9 mouse cellular contexts compared by ENCODE assay signal in genomic region chr13:55494883-55495621, GRCm38 (mm10). TPM values are rescaled to one million over a fixed set of nuclear protein-coding genes. Genes with fewer than 3 reads are reported as not detected.
A peak's percentile ranks its signal among the peaks of the same experiment; 100 is the strongest.
DNase-seq lines count a peak whose midpoint lies in the region; ATAC-seq and TF ChIP-seq lines count a peak whose summit lies in the region.
"Had no signal": no experiment of that assay in that cellular context is flagged by ENCODE, and none has a peak within 500 bp of the region (broad histone marks: within the 10 kb centered on the region; RNA-seq: fewer than 3 reads in every experiment).

No protein-coding gene starts in this region.

- no peaks in the 10 kb centered on the region; the same call in 1 of the 2 replicates for H3K27me3 ChIP-seq in hindbrain, embryonic 12.5 days
- H3K27me3 ChIP-seq in hindbrain, embryonic 10.5 days (ENCODE audit: insufficient read depth, poor library complexity, severe bottlenecking), result peaks cover 8% of the 10 kb centered on the region; the same call in 1 of the 2 replicates
- H3K27me3 ChIP-seq in heart, embryonic 11.5 days (ENCODE audit: control insufficient read depth, insufficient read depth, low read length), result peaks cover 45% of the 10 kb centered on the region
- no peaks in the 10 kb centered on the region for H3K27me3 ChIP-seq in limb, embryonic 13.5 days
- no peaks in the 10 kb centered on the region for H3K27me3 ChIP-seq in myocyte (ENCODE audit: control insufficient read depth, insufficient read depth, insufficient read length)

- peaks cover 29% of the 10 kb centered on the region for H3K4me1 ChIP-seq in hindbrain, embryonic 12.5 days
- H3K4me1 ChIP-seq in hindbrain, embryonic 10.5 days (replicated peaks), result peaks cover 32% of the 10 kb centered on the region
- H3K4me1 ChIP-seq in heart, embryonic 11.5 days (ENCODE audit: control insufficient read depth, insufficient read depth, low read length), result peaks cover 20% of the 10 kb centered on the region
- H3K4me1 ChIP-seq in limb, embryonic 13.5 days, result peaks cover 22% of the 10 kb centered on the region

- no peak overlapping the region for H3K27ac ChIP-seq in hindbrain, embryonic 12.5 days
- H3K27ac ChIP-seq in hindbrain, embryonic 10.5 days, result no peak overlapping the region
- H3K27ac ChIP-seq in heart, embryonic 11.5 days (ENCODE audit: low read depth, low read length), result no peak overlapping the region
- no peak overlapping the region for H3K27ac ChIP-seq in limb, embryonic 13.5 days
- H3K27ac ChIP-seq: liver, embryonic 13.5 days had no signal

- H3K4me3 ChIP-seq in hindbrain, embryonic 12.5 days, result no peak overlapping the region
- no peak overlapping the region for H3K4me3 ChIP-seq in hindbrain, embryonic 10.5 days
- no peak overlapping the region for H3K4me3 ChIP-seq in heart, embryonic 11.5 days (ENCODE audit: low read depth, low read length)
- no peak overlapping the region for H3K4me3 ChIP-seq in limb, embryonic 13.5 days
- no peak overlapping the region for H3K4me3 ChIP-seq in myocyte
- H3K4me3 ChIP-seq: liver, embryonic 13.5 days had no signal

- no peaks in the 10 kb centered on the region for H3K9me3 ChIP-seq in hindbrain, embryonic 12.5 days (replicated peaks)
- H3K9me3 ChIP-seq in hindbrain, embryonic 10.5 days, result no peaks in the 10 kb centered on the region
- no peaks in the 10 kb centered on the region for H3K9me3 ChIP-seq in heart, embryonic 11.5 days (replicated peaks; ENCODE audit: control insufficient read depth, low read length)
- no peaks in the 10 kb centered on the region for H3K9me3 ChIP-seq in limb, embryonic 13.5 days
- H3K9me3 ChIP-seq: liver, embryonic 13.5 days had no signal

- H3K36me3 ChIP-seq in hindbrain, embryonic 12.5 days, result peaks cover 9% of the 10 kb centered on the region; the same call in 1 of the 2 replicates
- H3K36me3 ChIP-seq in hindbrain, embryonic 10.5 days, result peaks cover 26% of the 10 kb centered on the region
- H3K36me3 ChIP-seq in heart, embryonic 11.5 days (ENCODE audit: control insufficient read depth, insufficient read depth, low read length), result peaks cover 8% of the 10 kb centered on the region
- H3K36me3 ChIP-seq in limb, embryonic 13.5 days, result peaks cover 26% of the 10 kb centered on the region
- peaks cover 8% of the 10 kb centered on the region for H3K36me3 ChIP-seq in myocyte (ENCODE audit: control insufficient read depth, insufficient read depth)

- DNase-seq in hindbrain, embryonic 10.5 days (ENCODE audit: low spot score), result no peak
- peak; percentile 90 for DNase-seq in cerebellum, adult 9-10 months
- no peak for DNase-seq in spleen, postnatal 36 days (ENCODE audit: low spot score in 2 of 2)
- no peak for DNase-seq in thymus, postnatal 36 days
- DNase-seq: liver, embryonic 13.5 days had no signal

- H3K79me2 ChIP-seq in myocyte (ENCODE audit: control insufficient read depth, insufficient read depth), result no peaks in the 10 kb centered on the region

- H3K4me2 ChIP-seq in hindbrain, embryonic 12.5 days (replicated peaks), result no peak overlapping the region
- H3K4me2 ChIP-seq in heart, embryonic 11.5 days, result peak overlapping the region; percentile 19
- H3K4me2 ChIP-seq in limb, embryonic 13.5 days (replicated peaks), result 0 out of 2 replicates have a peak overlapping the region, but pooled peaks have one; percentile 14
- no peak overlapping the region for H3K4me2 ChIP-seq in myocyte (ENCODE audit: low read depth)
- H3K4me2 ChIP-seq: liver, embryonic 13.5 days had no signal

- no peak for TF ChIP-seq POLR2A in myocyte (IDR thresholded peaks at IDR 0.05; ENCODE audit: insufficient read length, low read depth)

- 24% methylated on average over 18 of the region's 18 CpGs for WGBS in hindbrain, embryonic 12.5 days
- 25% methylated on average over 18 of the region's 18 CpGs for whole genome bisulfite sequencing in hindbrain, embryonic 10.5 days
- WGBS in heart, embryonic 11.5 days (ENCODE audit: insufficient replicate concordance), result 5% methylated on average over 18 of the region's 18 CpGs
- 23% methylated on average over 18 of the region's 18 CpGs for WGBS in limb, embryonic 13.5 days

- ATAC-seq in hindbrain, embryonic 12.5 days (ENCODE audit: low FRiP score), result no peak
- ATAC-seq in heart, embryonic 11.5 days (replicated peaks; ENCODE audit: insufficient number of reproducible peaks, low FRiP score, low TSS enrichment), result peak; percentile 68
- ATAC-seq in limb, embryonic 13.5 days (ENCODE audit: low FRiP score, low read depth), result peak; percentile 17; the same call in 1 of the 2 replicates

- peak overlapping the region; percentile 18; the same call in 1 of the 2 replicates for H3K9ac ChIP-seq in hindbrain, embryonic 12.5 days
- H3K9ac ChIP-seq in heart, embryonic 11.5 days (ENCODE audit: low read depth, low read length), result no peak overlapping the region
- H3K9ac ChIP-seq in limb, embryonic 13.5 days, result no peak overlapping the region
- H3K9ac ChIP-seq: liver, embryonic 13.5 days had no signal

- H3ac ChIP-seq in myocyte (ENCODE audit: control insufficient read depth, insufficient read length), result no peak overlapping the region

TF ChIP-seq in myocyte, 11 proteins besides CTCF, POLR2A, EP300 and RAD21:
- TF ChIP-seq SRF (IDR thresholded peaks at IDR 0.05; ENCODE audit: control insufficient read depth, insufficient read length, low read depth) (no peak), REST (IDR thresholded peaks at IDR 0.05; ENCODE audit: insufficient read depth, insufficient read length) (no peak), MYOD1 (IDR thresholded peaks at IDR 0.05; ENCODE audit: control insufficient read depth in 1 of 3, insufficient read length in 2 of 3, low read depth in 2 of 3) (peak in 2 of 3 experiments; percentile 79 to 80), CEBPB (IDR thresholded peaks at IDR 0.05; ENCODE audit: insufficient read depth, poor library complexity, severe bottlenecking) (no peak), USF1 (IDR thresholded peaks at IDR 0.05; ENCODE audit: low read depth) (no peak), MAX (IDR thresholded peaks at IDR 0.05; ENCODE audit: low read depth) (no peak), TCF12 (IDR thresholded peaks at IDR 0.05; ENCODE audit: insufficient read depth, poor library complexity, severe bottlenecking) (no peak), TCF3 (IDR thresholded peaks at IDR 0.05; ENCODE audit: insufficient read length, low read depth) (no peak), E2F4 (IDR thresholded peaks at IDR 0.05; ENCODE audit: insufficient read depth) (no peak), MYOG (IDR thresholded peaks at IDR 0.05; ENCODE audit: control insufficient read depth in 1 of 3, insufficient read depth in 1 of 3, insufficient read length in 2 of 3, low read depth in 2 of 3) (peak in 2 of 3 experiments; percentile 35 to 51), POLR2AphosphoS2 (IDR thresholded peaks at IDR 0.05; ENCODE audit: insufficient read length, low read depth) (peak; percentile 54)

RNA-seq across cellular contexts. Expression of gene Dbn1, which starts 7.1 kb away (rescaled TPM):
- polyA plus RNA-seq in hindbrain, embryonic 12.5 days (2016; fragmentation: Nextera tagmentation; extraction: Ambion mirVana), result 585 and 628 TPM in 2 replicates
- 420 and 518 TPM in 2 replicates for polyA plus RNA-seq in hindbrain, embryonic 10.5 days (2016; fragmentation: Nextera tagmentation; extraction: Ambion mirVana)
- polyA plus RNA-seq in heart, embryonic 11.5 days (2014; fragmentation: Nextera tagmentation; extraction: Ambion mirVana), result 64.1 and 83.0 TPM in 2 replicates
- 297 and 304 TPM in 2 replicates for polyA plus RNA-seq in limb, embryonic 13.5 days (2015; fragmentation: Nextera tagmentation; extraction: Ambion mirVana)
- 165 TPM for polyA plus RNA-seq in myocyte (2012; fragmentation: generic; extraction: Trizol)

RNA-seq across cellular contexts. Expression of gene Pdlim7, which starts 18.4 kb away (rescaled TPM):
- polyA plus RNA-seq in hindbrain, embryonic 12.5 days (2016; fragmentation: Nextera tagmentation; extraction: Ambion mirVana), result 154 and 158 TPM in 2 replicates
- polyA plus RNA-seq in hindbrain, embryonic 10.5 days (2016; fragmentation: Nextera tagmentation; extraction: Ambion mirVana), result 194 and 221 TPM in 2 replicates
- polyA plus RNA-seq in heart, embryonic 11.5 days (2014; fragmentation: Nextera tagmentation; extraction: Ambion mirVana), result 439 and 451 TPM in 2 replicates
- 175 and 181 TPM in 2 replicates for polyA plus RNA-seq in limb, embryonic 13.5 days (2015; fragmentation: Nextera tagmentation; extraction: Ambion mirVana)
- 553 TPM for polyA plus RNA-seq in myocyte (2012; fragmentation: generic; extraction: Trizol)

RNA-seq across cellular contexts. Expression of gene Prr7, which starts 31.0 kb away (rescaled TPM):
- 1.1 and 1.5 TPM in 2 replicates for polyA plus RNA-seq in hindbrain, embryonic 12.5 days (2016; fragmentation: Nextera tagmentation; extraction: Ambion mirVana)
- polyA plus RNA-seq in hindbrain, embryonic 10.5 days (2016; fragmentation: Nextera tagmentation; extraction: Ambion mirVana), result 0.69 and 1.0 TPM in 2 replicates
- 0.21 and 0.34 TPM in 2 replicates for polyA plus RNA-seq in heart, embryonic 11.5 days (2014; fragmentation: Nextera tagmentation; extraction: Ambion mirVana)
- 0.79 and 0.87 TPM in 2 replicates for polyA plus RNA-seq in limb, embryonic 13.5 days (2015; fragmentation: Nextera tagmentation; extraction: Ambion mirVana)
- 5.1 TPM for polyA plus RNA-seq in myocyte (2012; fragmentation: generic; extraction: Trizol)
- polyA plus RNA-seq: liver, embryonic 13.5 days had no signal

RNA-seq across cellular contexts. Expression of gene Dok3, which starts 34.0 kb away (rescaled TPM):
- 3.7 and 4.7 TPM in 2 replicates for polyA plus RNA-seq in hindbrain, embryonic 12.5 days (2016; fragmentation: Nextera tagmentation; extraction: Ambion mirVana)
- polyA plus RNA-seq in hindbrain, embryonic 10.5 days (2016; fragmentation: Nextera tagmentation; extraction: Ambion mirVana), result 3.5 and 3.9 TPM in 2 replicates
- 0.90 and 1.1 TPM in 2 replicates for polyA plus RNA-seq in heart, embryonic 11.5 days (2014; fragmentation: Nextera tagmentation; extraction: Ambion mirVana)
- 2.3 and 2.9 TPM in 2 replicates for polyA plus RNA-seq in limb, embryonic 13.5 days (2015; fragmentation: Nextera tagmentation; extraction: Ambion mirVana)
- 1.00 TPM for polyA plus RNA-seq in myocyte (2012; fragmentation: generic; extraction: Trizol)

RNA-seq across cellular contexts. Expression of gene Ddx41, which starts 41.4 kb away (rescaled TPM):
- polyA plus RNA-seq in hindbrain, embryonic 12.5 days (2016; fragmentation: Nextera tagmentation; extraction: Ambion mirVana), result 64.0 and 64.6 TPM in 2 replicates
- 85.2 and 88.2 TPM in 2 replicates for polyA plus RNA-seq in hindbrain, embryonic 10.5 days (2016; fragmentation: Nextera tagmentation; extraction: Ambion mirVana)
- polyA plus RNA-seq in heart, embryonic 11.5 days (2014; fragmentation: Nextera tagmentation; extraction: Ambion mirVana), result 36.5 and 39.9 TPM in 2 replicates
- 71.4 and 73.4 TPM in 2 replicates for polyA plus RNA-seq in limb, embryonic 13.5 days (2015; fragmentation: Nextera tagmentation; extraction: Ambion mirVana)
- 33.3 TPM for polyA plus RNA-seq in myocyte (2012; fragmentation: generic; extraction: Trizol)

Comparison
In these comparisons a context has a peak if more than half of its experiments do, and no peak if none do; other contexts are left out.
1. H3K4me2 ChIP-seq: peak in heart, embryonic 11.5 days (single experiment) and limb, embryonic 13.5 days (single experiment); none in hindbrain, embryonic 12.5 days (single experiment) and myocyte (single experiment).